Mouse (Mus musculus): Measurements from ENCODE around the gene Pctp. TPM values are rescaled to one million over a fixed set of nuclear protein-coding genes. Genes with fewer than 3 reads are reported as not detected.

Gene Pctp
- polyA plus RNA-seq (2012; ENCODE audit: insufficient read depth, insufficient read length, low replicate concordance, missing spikeins), result not detected in 2 replicates

DNA sequence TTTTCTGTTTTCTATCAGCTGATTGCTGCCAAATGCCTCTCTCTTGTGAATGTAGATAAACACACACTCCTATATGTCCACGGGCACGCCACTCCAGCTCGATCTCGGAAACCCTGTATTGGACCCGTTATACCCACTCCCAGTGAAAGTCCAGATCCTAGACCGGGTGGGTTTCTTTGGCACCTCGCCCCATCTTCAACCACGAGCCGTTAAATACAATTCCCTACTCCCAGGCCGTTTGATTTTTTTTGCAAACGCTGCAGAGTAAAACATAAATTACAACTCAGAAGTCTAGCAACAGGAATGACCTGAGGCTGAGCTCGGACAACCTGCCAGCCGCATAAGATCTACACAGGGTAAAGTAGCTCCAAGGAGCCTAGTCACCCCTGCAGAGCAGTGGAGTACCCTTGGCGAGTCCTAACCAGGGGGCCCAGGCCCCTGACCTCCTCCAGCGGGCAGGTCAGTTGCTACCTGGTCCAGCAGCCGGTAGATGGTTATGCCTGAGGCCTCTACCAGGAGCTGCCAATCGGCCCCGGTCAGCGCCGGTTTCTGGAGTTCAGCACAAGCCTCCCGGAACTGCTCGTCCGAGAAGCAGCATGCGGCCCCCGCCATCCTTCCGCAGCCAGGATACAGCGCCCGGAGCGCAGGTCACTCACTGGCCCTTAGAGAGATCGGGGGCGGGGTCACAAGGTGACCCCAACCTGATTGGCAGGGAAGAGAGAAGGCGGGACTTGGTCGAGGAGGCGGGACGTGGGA lies at the start of gene Pctp:
Gene Pctp (minus strand): TSS at position 664 of the 756 bp plus-strand sequence.
- 21% methylated on average over 35 of the region's 35 CpGs for WGBS
- TF ChIP-seq POLR2A (IDR thresholded peaks at IDR 0.05; ENCODE audit: insufficient read depth, low read depth, low read length) (no peak), CTCF (IDR thresholded peaks at IDR 0.05; ENCODE audit: insufficient read depth, low read depth, low read length) (no peak)
- Histone ChIP-seq H3K4me1 (ENCODE audit: control insufficient read depth, insufficient read depth, low read length) (peaks cover 5% of the 10 kb centered on the region; the same call in 1 of the 2 replicates), H3K4me3 (ENCODE audit: insufficient read depth, low read depth, low read length) (peak within 1 kb of the TSS; percentile 36), H3K27ac (ENCODE audit: insufficient read depth, low read depth, low read length) (no peak within 1 kb of the TSS)

DNA sequence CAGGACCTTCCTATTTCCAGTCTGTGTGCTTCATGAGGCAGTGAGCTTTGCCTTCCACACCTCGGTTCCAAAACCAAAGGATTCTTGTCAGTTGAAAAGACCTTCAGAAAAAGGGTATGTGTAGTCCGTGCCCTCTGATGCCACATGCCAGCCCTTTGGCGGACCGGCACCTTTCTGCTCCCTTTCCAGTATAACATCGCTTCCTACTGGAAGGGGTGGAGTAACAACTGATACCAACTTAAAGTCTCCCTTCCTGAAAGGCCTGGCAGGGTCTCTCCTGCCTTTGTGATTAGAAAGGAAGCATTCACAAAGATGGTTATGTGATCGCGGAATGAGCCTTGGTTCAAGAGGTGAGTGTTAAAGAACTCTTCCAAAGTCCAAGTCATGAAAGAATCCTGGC lies 47.3 kb upstream of the Pctp start:
- Histone ChIP-seq H3K4me3 (ENCODE audit: insufficient read depth, low read depth, low read length) (no peak overlapping the region), H3K27ac (ENCODE audit: insufficient read depth, low read depth, low read length) (no peak overlapping the region), H3K4me1 (ENCODE audit: control insufficient read depth, insufficient read depth, low read length) (peaks cover 3% of the 10 kb centered on the region; the same call in 1 of the 2 replicates)
- TF ChIP-seq CTCF (IDR thresholded peaks at IDR 0.05; ENCODE audit: insufficient read depth, low read depth, low read length) (no peak), POLR2A (IDR thresholded peaks at IDR 0.05; ENCODE audit: insufficient read depth, low read depth, low read length) (no peak)
- 87% methylated on average over 7 of the region's 7 CpGs for WGBS

DNA sequence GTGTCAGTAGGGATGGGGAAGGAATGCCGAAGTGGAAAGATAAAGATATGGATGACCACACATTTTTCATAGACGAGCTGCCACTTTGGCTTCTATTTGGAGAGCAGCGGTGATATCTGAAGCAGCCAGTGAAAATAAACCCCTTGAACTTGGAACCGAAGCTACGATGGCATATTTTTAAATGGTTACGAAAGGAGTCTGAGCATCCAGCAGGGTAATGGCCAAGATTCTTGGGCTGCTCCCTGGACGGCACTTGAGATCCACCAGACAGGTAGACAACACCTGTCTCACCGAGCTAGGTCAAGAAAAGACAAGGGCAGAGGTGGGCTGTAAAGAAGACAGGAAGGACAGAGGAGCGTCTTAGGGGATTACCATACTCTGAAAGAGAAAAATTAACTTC lies 44.6 kb upstream of the Pctp start:
- 89% methylated on average over 9 of the region's 9 CpGs for WGBS
- Histone ChIP-seq H3K4me3 (ENCODE audit: insufficient read depth, low read depth, low read length) (no peak overlapping the region), H3K4me1 (ENCODE audit: control insufficient read depth, insufficient read depth, low read length) (no peaks in the 10 kb centered on the region), H3K27ac (ENCODE audit: insufficient read depth, low read depth, low read length) (no peak overlapping the region)
- TF ChIP-seq CTCF (IDR thresholded peaks at IDR 0.05; ENCODE audit: insufficient read depth, low read depth, low read length) (no peak), POLR2A (IDR thresholded peaks at IDR 0.05; ENCODE audit: insufficient read depth, low read depth, low read length) (no peak)

DNA sequence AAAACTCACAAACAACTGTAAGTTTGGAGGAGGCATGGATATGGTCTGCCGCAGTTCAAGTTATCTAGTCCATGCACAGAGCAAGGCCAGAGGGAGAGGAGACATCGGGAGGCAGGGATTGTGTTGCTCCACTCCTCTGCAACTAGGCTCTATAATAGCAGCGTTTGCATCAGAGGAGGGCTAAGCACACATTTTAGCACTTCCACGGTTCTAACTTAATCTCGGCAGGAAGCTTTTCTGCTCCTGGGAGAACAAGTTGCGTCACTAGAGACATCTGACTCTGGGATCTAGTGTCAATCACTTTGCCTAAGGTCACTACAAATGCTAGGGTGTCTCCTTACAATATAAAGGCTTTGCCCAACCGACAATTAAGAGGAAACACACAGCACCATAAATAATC lies 43.5 kb upstream of the Pctp start:
- no peak for TF ChIP-seq POLR2A (IDR thresholded peaks at IDR 0.05; ENCODE audit: insufficient read depth, low read depth, low read length)
- TF ChIP-seq CTCF (IDR thresholded peaks at IDR 0.05; ENCODE audit: insufficient read depth, low read depth, low read length), result no peak
- no peak overlapping the region for H3K4me3 ChIP-seq (ENCODE audit: insufficient read depth, low read depth, low read length)
- no peak overlapping the region for H3K27ac ChIP-seq (ENCODE audit: insufficient read depth, low read depth, low read length)
- 65% methylated on average over 7 of the region's 7 CpGs for WGBS
- no peaks in the 10 kb centered on the region for H3K4me1 ChIP-seq (ENCODE audit: control insufficient read depth, insufficient read depth, low read length)

DNA sequence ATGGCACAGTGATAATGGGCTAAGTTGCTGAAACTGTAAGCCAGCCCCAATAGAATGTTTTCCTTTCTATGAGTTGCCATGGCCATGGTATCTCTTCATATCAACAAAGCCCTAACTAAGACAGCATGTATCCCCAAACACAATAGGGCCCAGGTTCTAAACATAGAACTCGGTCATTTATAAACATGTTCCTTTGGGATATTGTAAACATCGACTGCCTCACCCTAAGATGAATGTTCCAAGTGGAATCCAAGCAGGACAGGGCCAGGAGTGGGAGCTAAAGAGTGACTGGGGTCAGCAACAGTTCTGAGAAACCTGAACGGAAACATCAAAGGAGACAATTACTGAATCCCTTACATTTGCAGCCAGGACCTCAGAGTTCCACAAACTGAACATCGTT lies 41.8 kb upstream of the Pctp start:
- no peak overlapping the region for H3K27ac ChIP-seq (ENCODE audit: insufficient read depth, low read depth, low read length)
- H3K4me3 ChIP-seq (ENCODE audit: insufficient read depth, low read depth, low read length), result no peak overlapping the region
- no peaks in the 10 kb centered on the region for H3K4me1 ChIP-seq (ENCODE audit: control insufficient read depth, insufficient read depth, low read length)
- no peak for TF ChIP-seq POLR2A (IDR thresholded peaks at IDR 0.05; ENCODE audit: insufficient read depth, low read depth, low read length)
- no peak for TF ChIP-seq CTCF (IDR thresholded peaks at IDR 0.05; ENCODE audit: insufficient read depth, low read depth, low read length)
- WGBS, result 87% methylated on average over 4 of the region's 4 CpGs

DNA sequence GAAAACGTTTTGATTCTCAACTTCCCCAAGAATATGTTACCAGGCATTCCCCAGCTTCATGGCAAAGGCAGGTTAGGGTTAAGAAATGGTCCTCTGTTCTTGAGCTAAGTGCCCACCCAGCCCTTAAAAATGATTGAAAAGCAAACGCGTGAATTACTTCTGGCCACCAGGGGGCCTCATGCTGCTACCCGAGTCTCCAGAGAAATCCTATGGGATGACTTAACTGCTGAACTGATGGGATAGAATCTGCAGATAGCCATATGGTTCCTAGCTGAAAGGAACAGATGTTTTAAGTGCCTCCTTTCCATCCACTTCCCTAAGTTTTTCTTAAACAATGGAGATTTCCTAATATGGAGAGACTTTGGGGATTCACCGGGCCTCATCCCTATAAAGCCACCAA lies 35.3 kb upstream of the Pctp start:
- 29% methylated on average over 5 of the region's 5 CpGs for WGBS
- Histone ChIP-seq H3K27ac (ENCODE audit: insufficient read depth, low read depth, low read length) (no peak overlapping the region), H3K4me3 (ENCODE audit: insufficient read depth, low read depth, low read length) (no peak overlapping the region), H3K4me1 (ENCODE audit: control insufficient read depth, insufficient read depth, low read length) (peaks cover 2% of the 10 kb centered on the region; the same call in 1 of the 2 replicates)
- no peak for TF ChIP-seq POLR2A (IDR thresholded peaks at IDR 0.05; ENCODE audit: insufficient read depth, low read depth, low read length)
- TF ChIP-seq CTCF (IDR thresholded peaks at IDR 0.05; ENCODE audit: insufficient read depth, low read depth, low read length), result no peak

DNA sequence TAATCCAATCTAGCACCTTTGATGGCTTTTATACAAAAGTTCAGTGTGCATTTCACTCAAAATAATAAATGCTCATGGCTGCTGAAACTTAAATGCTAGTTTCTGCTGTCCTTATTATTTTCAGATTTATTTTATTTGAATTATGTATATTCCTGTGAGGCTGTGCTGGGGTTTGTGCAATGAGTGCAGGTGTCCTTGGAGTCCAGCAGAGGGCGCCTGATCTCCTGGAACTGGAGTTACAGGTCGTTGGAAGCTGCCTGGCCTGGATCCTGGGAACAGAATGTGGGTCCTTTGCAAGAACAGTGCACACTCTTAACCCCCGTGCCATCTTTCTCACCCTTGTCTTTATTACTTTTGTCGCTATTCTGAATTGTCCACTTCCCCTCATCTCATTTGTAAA lies 33.7 kb upstream of the Pctp start:
- TF ChIP-seq CTCF (IDR thresholded peaks at IDR 0.05; ENCODE audit: insufficient read depth, low read depth, low read length), result no peak
- TF ChIP-seq POLR2A (IDR thresholded peaks at IDR 0.05; ENCODE audit: insufficient read depth, low read depth, low read length), result no peak
- H3K4me1 ChIP-seq (ENCODE audit: control insufficient read depth, insufficient read depth, low read length), result peaks cover 2% of the 10 kb centered on the region; the same call in 1 of the 2 replicates
- 92% methylated on average over 4 of the region's 4 CpGs for WGBS
- H3K4me3 ChIP-seq (ENCODE audit: insufficient read depth, low read depth, low read length), result no peak overlapping the region
- no peak overlapping the region for H3K27ac ChIP-seq (ENCODE audit: insufficient read depth, low read depth, low read length)

DNA sequence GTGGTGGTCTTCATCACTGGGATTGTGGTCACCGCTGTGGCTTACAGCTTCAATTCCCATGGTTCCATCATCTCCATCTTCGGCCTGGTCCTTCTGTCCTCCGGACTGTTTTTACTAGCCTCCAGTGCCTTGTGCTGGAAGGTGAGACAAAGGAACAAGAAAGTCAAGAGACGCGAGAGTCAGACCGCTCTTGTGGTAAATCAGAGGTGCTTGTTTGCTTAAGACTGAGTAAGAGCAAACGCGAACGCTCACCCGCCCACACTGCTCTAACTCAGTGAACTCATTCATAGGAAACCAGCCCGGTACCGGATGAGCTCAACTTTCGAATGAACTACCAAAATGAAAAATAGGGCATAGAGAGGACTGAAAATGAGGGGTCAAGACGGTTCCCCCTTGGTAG lies 32.8 kb upstream of the Pctp start:
- no peak overlapping the region for H3K4me3 ChIP-seq (ENCODE audit: insufficient read depth, low read depth, low read length)
- WGBS, result 73% methylated on average over 14 of the region's 14 CpGs
- no peak for TF ChIP-seq POLR2A (IDR thresholded peaks at IDR 0.05; ENCODE audit: insufficient read depth, low read depth, low read length)
- no peak for TF ChIP-seq CTCF (IDR thresholded peaks at IDR 0.05; ENCODE audit: insufficient read depth, low read depth, low read length)
- H3K27ac ChIP-seq (ENCODE audit: insufficient read depth, low read depth, low read length), result no peak overlapping the region
- H3K4me1 ChIP-seq (ENCODE audit: control insufficient read depth, insufficient read depth, low read length), result peaks cover 5% of the 10 kb centered on the region; the same call in 1 of the 2 replicates

DNA sequence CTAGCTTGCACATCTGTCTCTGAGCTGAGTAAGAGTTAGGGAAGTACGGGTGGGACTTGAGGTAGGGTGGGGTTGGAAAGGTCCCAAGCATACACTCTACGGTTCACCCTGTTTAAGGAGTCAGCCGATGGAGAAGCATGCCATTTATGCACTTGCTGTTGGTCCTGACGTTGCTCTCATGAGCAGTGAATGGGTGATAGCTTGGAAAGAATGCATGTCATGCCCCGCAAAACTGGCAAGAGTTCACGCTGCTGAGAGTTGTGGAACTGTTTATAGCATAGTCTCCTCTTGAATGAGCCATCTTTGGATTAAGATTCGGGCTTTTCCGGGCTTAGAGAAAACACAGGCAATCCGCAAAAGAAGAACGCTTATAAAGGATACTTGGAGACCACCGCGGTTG lies 32.0 kb upstream of the Pctp start:
- WGBS, result 58% methylated on average over 12 of the region's 12 CpGs
- Histone ChIP-seq H3K27ac (ENCODE audit: insufficient read depth, low read depth, low read length) (no peak overlapping the region), H3K4me1 (ENCODE audit: control insufficient read depth, insufficient read depth, low read length) (peaks cover 6% of the 10 kb centered on the region; the same call in 1 of the 2 replicates), H3K4me3 (ENCODE audit: insufficient read depth, low read depth, low read length) (no peak overlapping the region)
- TF ChIP-seq CTCF (IDR thresholded peaks at IDR 0.05; ENCODE audit: insufficient read depth, low read depth, low read length) (no peak), POLR2A (IDR thresholded peaks at IDR 0.05; ENCODE audit: insufficient read depth, low read depth, low read length) (no peak)

All from olfactory bulb, adult 2 months (tissue).